Mouse (Mus musculus) frontal cortex, adult (tissue): ENCODE measurements around the gene Hist1h3d.

Experiments used
- ATAC-seq: cut with Nextera tagmentation; 2 replicates; pipeline ENCODE4 v1.9.2; 2017; ENCODE audit warnings: mild to moderate bottlenecking, moderate library complexity, mixed read lengths; ENCODE audit not compliant: low TSS enrichment

Gene Hist1h3d

GRCm38 (mm10) chr13:23622175-23622671 is 46.7 kb downstream of the Hist1h3d start, which contains the start of gene Hist1h1e:
Hist1h1e (minus strand) TSS chr13:23622558.
- peak; percentile 82 for ATAC-seq

DNA sequence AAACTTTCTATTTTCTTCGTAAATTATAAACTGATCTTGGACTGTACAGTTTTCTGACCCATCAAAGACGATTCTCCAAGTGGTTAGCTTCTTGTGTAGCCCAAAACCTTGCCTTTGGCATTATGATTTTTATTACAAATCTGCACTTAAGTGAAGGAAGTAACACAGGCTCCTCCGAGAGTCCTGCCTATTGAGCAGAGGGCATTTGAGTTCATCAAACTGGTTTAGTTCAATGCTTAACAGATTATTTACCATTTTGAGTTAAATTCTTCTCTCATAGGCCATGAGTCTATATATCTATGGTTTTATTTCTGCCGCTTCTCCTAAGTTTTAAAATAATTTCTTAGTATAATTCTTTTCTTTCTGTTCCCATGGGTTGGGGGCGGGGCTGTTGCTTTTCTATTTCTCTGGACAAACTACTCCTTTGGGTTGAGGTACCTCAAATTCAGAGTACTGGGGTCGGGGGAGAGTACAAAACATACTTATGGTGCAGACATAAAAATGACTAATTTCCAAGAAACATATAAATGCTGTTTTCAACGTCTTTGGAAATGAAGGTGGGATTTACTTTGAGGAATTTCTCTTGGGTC is 47.4 kb downstream of the Hist1h3d start:
- ATAC-seq = no peak
